14 mouse cellular contexts compared by ENCODE assay signal in genomic region chr5:107932556-107932955, GRCm38 (mm10). TPM values are rescaled to one million over a fixed set of nuclear protein-coding genes. Genes with fewer than 3 reads are reported as not detected.
DNase-seq lines count a peak whose midpoint lies in the region; ATAC-seq and TF ChIP-seq lines count a peak whose summit lies in the region.
"Had no signal": no experiment of that assay in that cellular context is flagged by ENCODE, and none has a peak within 500 bp of the region (broad histone marks: within the 10 kb centered on the region; RNA-seq: fewer than 3 reads in every experiment).

No protein-coding gene starts in this region.

- no peak for TF ChIP-seq CTCF in left cerebral cortex, adult 2 months (IDR thresholded peaks at IDR 0.05)

- intact Hi-C loops in left cerebral cortex, postnatal 4 days (cut with DNase I): no loop called here
- intact Hi-C loops in left cerebral cortex, adult 2 months (cut with DNase I): no loop called here
- intact Hi-C loops in heart, postnatal 25 days (cut with DNase I): no loop called here

- H3K27ac ChIP-seq in left cerebral cortex, adult 2 months: no peak overlapping the region
- H3K27ac ChIP-seq: embryonic facial prominence, embryonic 12.5 days had no signal

- no peak overlapping the region for H3K4me3 ChIP-seq in left cerebral cortex, adult 2 months
- H3K4me3 ChIP-seq: embryonic facial prominence, embryonic 12.5 days had no signal

- ATAC-seq in neutrophil, adult 5-6 weeks (ENCODE audit: extremely low read depth, insufficient number of reproducible peaks, low FRiP score, poor library complexity, severe bottlenecking): peak; percentile 94

- DNase-seq in left cerebral cortex, postnatal 4 days: peak; percentile 5
- no peak for DNase-seq in left cerebral cortex, adult 2 months (ENCODE audit: extremely low spot score in 1 of 2, low spot score in 2 of 2)
- peak; percentile 37 to 65 for DNase-seq in CD8-positive naive resting alpha-beta T cell, adult 2 months (ENCODE audit: low read depth in 2 of 2, low spot score in 2 of 2)
- peak; percentile 71 to 81 for DNase-seq in cerebellum, postnatal 14 days
- DNase-seq in urinary bladder, postnatal 10 days (ENCODE audit: low spot score): no peak
- no peak for DNase-seq in right cerebral cortex, adult 2 months (ENCODE audit: low spot score in 2 of 2)
- no peak for DNase-seq in heart, postnatal 25 days (ENCODE audit: low spot score)
- DNase-seq: heart, postnatal 36 days; kidney, postnatal 10 days; layer of hippocampus, postnatal 36 days; liver; right cerebral cortex, postnatal 4 days had no signal

RNA-seq across cellular contexts. Expression of gene Rpl5, which starts 32.3 kb away (rescaled TPM):
- 100 to 1,000 TPM; 147 to 148 TPM for total RNA-seq in left cerebral cortex, postnatal 4 days (2021)
- total RNA-seq in left cerebral cortex, adult 2 months (2021): 10 to 100 TPM; 53.8 to 61.6 TPM
- 399 and 518 TPM in 2 replicates for total RNA-seq in neutrophil, adult 5-6 weeks (2017)
- total RNA-seq in heart, postnatal 25 days (2021): 10 to 100 TPM; 30.6 to 34.7 TPM

RNA-seq across cellular contexts. Expression of gene Fam69a, which starts 54.3 kb away (rescaled TPM):
- 10 to 100 TPM; 36.3 to 37.9 TPM for total RNA-seq in left cerebral cortex, postnatal 4 days (2021)
- 10 to 100 TPM; 27.1 to 31.7 TPM for total RNA-seq in left cerebral cortex, adult 2 months (2021)
- 39.3 and 44.8 TPM in 2 replicates for total RNA-seq in neutrophil, adult 5-6 weeks (2017)
- 10 to 100 TPM in 1 of 2 experiments, 1 to 10 TPM in 1; 8.0 to 10.9 TPM for total RNA-seq in heart, postnatal 25 days (2021)

RNA-seq across cellular contexts. Expression of gene Evi5, which starts 57.6 kb away (rescaled TPM):
- 10 to 100 TPM; 69.0 to 75.8 TPM for total RNA-seq in left cerebral cortex, postnatal 4 days (2021)
- 10 to 100 TPM; 85.7 to 88.7 TPM for total RNA-seq in left cerebral cortex, adult 2 months (2021)
- 23.6 and 27.4 TPM in 2 replicates for total RNA-seq in neutrophil, adult 5-6 weeks (2017)
- 10 to 100 TPM; 17.9 to 22.1 TPM for total RNA-seq in heart, postnatal 25 days (2021)

Comparison
In these comparisons a context has a peak if more than half of its experiments do, and no peak if none do; other contexts are left out.
1. DNase-seq: peak in left cerebral cortex, postnatal 4 days (single experiment), CD8-positive naive resting alpha-beta T cell, adult 2 months (2 of 2) and cerebellum, postnatal 14 days (2 of 2); none in left cerebral cortex, adult 2 months (0 of 2), urinary bladder, postnatal 10 days (single experiment), right cerebral cortex, adult 2 months (0 of 2) and heart, postnatal 25 days (single experiment).